ENCODE assay signal across 11 mouse cellular contexts in genomic region chr1:24515341-24515740, GRCm38 (mm10).
DNase-seq lines count a peak whose midpoint lies in the region.
"Had no signal": no experiment of that assay in that cellular context is flagged by ENCODE, and none has a peak within 500 bp of the region (broad histone marks: within the 10 kb centered on the region; RNA-seq: fewer than 3 reads in every experiment).

No protein-coding gene starts in this region.

- peak; percentile 16 for DNase-seq in layer of hippocampus, adult 11-12 months (ENCODE audit: low spot score)
- no peak for DNase-seq in layer of hippocampus, adult 9-10 months (ENCODE audit: low spot score)
- peak; percentile 67 to 79 for DNase-seq in cerebellum, adult 18-20 months
- DNase-seq in cerebellum, postnatal 36 days: peak; percentile 71 to 74
- no peak for DNase-seq in thymus, postnatal 14 days
- DNase-seq in gastrocnemius, postnatal 10 days: no peak
- DNase-seq in thymus, postnatal 10 days (ENCODE audit: low spot score in 2 of 2): no peak
- DNase-seq: adrenal gland, adult 2 months; gastrocnemius, adult 2 months; heart, postnatal 10 days; right cerebral cortex, postnatal 14 days had no signal

Comparison
In these comparisons a context has a peak if more than half of its experiments do, and no peak if none do; other contexts are left out.
1. DNase-seq: peak in layer of hippocampus, adult 11-12 months (single experiment), cerebellum, adult 18-20 months (2 of 2) and cerebellum, postnatal 36 days (2 of 2); none in layer of hippocampus, adult 9-10 months (single experiment), thymus, postnatal 14 days (single experiment), gastrocnemius, postnatal 10 days (single experiment) and thymus, postnatal 10 days (0 of 2).